Mouse (Mus musculus): Measurements from ENCODE around the gene Zfp275.

DNA sequence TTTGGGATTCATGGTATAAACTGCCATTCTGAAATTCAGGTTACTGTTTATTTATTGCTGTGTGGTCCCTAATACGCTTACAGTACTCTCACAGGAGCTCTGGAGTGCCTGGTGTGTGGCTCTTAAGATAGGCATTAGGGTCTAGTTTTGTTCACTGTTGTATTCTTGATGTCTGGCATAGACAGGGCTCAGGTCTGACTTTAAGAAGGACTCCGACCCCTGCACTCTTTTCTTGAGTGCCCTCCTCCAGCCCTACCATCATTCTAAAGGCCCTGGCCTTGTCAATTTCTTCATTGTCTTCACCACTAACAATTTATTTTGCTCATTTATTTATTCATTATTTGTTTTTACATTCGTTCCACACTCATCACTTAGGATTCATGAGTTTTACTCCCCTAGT lies 353 bp upstream of the Zfp275 start:
- no peak for TF ChIP-seq CTCF (IDR thresholded peaks at IDR 0.05; ENCODE audit: low read depth, low read length)
- TF ChIP-seq TAL1 (conservative IDR thresholded peaks at IDR 0.05; ENCODE audit: low read depth, low read length), result no peak
- TF ChIP-seq GATA1 (IDR thresholded peaks at IDR 0.05; ENCODE audit: borderline replicate concordance, low read length), result no peak
- TF ChIP-seq GATA2 (IDR thresholded peaks at IDR 0.05; ENCODE audit: borderline replicate concordance, low read depth, low read length), result no peak

All from G1E (cell line).